Mouse (Mus musculus) adrenal gland, postnatal 25 days (tissue): ENCODE results near the gene Ly6g6d. TPM values are rescaled to one million over a fixed set of nuclear protein-coding genes. Genes with fewer than 3 reads are reported as not detected.

Source experiments
- DNase-seq: peaks from one replicate; pipeline ENCODE4 v3.0.0; 2021; ENCODE audit warnings: mixed read lengths
- total RNA-seq: library from RNA; stranded (reverse); gene quantifications from 2 replicates; pipeline ENCODE4 v1.2.3, GENCODE M21; 2021

The Ly6g6d gene
- total RNA-seq, 1 experiment from 2014 or later, result 1.5 TPM

- DNase-seq, result no peak
Measured at GRCm38 (mm10) chr17:35097164-35097655, 19.3 kb upstream of the Ly6g6d start.

DNA sequence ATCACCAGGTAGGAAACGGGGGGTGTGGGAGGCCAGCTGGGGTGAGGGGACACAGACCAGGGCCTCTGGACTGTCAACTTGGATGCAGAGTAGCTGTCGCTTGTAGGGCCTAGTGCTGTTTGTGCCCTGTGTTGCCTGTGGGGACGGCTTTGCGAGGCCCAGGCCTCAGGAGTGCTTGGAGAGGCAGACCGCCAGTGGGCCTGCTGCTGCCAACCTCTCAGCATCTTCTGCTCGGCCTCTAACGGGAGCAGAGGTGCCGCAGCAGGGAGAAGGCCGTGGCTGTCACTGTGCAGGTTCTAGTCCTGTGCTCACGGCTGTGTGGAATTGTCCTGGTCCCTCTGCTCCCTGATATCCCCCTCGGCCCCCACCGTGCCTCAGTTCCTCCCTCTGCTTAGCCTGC, 18.7 kb upstream of the Ly6g6d start:
- no peak for DNase-seq

GRCm38 (mm10) chr17:35094475-35095365, 16.9 kb upstream of the Ly6g6d start:
- DNase-seq, result no peak

DNA sequence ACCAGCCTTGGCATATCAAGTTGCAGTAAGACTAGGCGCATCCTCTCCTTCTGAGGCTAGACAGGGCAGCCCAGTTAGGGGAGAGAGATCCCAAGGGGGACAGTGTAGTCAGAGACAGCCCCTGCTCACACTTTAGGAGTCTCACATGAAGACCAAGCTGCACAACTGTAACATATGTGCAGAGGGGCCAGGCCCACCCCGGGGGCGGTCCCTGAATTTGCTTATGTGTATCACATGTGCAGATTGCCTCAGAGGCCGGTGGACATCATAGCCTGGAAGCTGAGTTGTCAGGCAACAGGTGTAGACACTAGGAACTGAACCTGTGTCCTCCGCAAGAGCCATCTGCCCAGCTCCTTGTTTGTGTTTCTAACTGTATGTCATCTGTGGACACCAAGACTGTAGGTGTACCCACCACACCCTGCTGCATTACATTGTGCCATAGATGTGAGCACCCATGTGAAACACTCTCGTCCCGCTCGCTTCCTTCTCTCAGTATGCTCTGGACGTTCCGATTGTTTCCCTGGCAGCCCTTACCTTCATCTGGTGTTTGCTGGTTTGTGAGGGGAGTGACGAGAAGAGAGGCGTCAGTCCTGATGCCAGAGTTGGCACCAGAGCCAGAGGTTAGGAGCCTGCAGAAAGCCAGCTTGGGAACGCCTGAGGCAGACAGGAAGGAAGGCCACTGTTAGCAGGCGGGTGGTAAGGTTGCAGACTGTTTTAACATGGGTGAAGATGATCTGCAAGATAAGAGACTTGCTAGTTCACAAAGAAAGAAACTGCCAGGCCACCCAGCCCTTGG, 14.7 kb upstream of the Ly6g6d start:
- DNase-seq, result no peak

DNA sequence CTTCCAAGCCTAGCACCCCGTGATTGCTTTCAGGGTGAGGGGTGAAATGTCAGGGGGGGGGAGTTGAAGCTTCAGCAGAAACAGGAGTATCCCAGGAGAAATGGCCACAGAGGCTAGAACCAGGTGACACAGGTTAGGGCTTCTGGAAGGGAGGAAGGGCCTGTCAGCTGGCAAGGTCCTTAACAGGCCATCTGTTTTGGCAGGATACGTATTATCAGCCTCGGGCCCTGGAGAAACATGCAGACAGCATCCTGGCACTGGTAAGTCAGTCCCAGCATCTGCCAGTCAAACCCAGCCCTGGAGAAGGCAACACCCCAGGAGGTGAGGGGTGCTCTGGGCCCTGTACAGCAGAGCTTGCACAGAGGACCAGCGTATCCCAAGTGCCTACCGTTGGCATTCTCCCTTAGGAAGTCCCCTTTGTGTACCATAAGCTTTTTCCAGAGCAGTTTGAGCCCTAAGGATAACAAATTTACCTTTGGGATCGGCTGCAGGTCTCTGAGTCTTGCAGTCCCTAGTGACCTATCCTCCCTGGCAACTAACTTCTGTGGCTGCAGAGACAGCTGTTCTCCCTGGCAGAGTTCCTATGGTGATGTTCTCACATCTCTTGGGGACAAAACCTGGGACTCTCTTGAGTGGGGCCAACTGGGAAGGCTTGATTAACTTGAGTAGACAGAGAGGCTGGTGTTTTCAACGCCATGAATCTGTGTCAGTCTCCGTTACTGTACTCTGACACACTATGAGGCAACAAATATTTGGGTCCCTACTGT, 12.5 kb upstream of the Ly6g6d start:
- DNase-seq, result peak; percentile 23

GRCm38 (mm10) chr17:35088825-35089644, 11.2 kb upstream of the Ly6g6d start, which contains the start of gene Abhd16a:
Gene Abhd16a, plus strand, starts transcription at chr17:35089263.
- peak; percentile 93 for DNase-seq

DNA sequence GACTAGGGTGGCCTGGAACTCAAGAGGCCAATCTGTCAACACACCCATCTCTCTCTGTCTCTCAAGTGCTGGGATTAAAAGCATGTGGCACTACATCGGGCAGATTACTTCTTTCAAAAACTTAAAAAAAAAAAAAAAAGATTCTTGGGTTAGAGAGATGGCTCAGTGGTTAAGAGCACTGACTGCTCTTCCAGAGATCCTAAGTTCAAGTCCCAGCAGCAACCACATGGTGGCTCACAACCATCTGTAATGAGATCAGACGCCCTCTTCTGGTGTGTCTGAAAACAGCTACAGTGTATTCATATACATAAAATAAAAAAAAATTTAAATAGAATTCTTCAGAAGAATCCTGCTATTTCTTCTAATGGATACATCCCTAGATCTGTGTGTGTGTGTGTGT, 10.3 kb upstream of the Ly6g6d start:
- no peak for DNase-seq

DNA sequence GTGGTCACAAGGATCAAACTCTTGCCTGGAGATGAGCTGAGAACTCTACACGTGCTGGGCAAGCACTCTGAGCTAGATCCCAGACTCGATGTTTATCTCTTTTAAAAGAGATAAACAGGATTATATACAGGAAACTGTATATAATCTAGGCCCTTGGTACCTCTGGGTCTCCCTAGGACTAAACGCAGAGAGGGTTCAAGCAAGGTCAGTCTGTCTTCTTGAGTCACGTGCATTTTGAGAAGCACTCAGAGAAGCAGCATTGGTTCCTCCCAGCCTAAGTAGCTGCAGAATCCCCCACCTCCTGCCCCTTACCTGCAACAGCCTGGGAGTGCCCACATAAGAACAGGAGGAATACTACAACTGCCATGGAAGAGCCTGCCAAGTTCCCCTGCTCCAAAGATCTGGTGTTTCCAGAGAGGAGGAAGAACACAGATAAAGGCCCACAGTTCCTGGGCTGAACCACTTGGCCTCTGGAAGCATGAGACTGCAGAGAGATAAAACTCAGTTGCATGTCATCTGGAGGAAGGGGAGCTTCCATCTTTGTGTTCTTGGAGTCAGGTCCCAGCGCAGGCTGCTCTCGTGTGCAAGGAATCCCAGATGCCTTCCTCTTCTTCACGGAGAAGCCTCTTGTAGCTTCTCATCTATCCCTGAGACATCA, 7.5 kb upstream of the Ly6g6d start, which contains the start of gene Ly6g6f:
Gene Ly6g6f (minus strand): TSS at position 403 of the 658 bp plus-strand sequence.
- no peak for DNase-seq

- DNase-seq, result no peak
Measured at GRCm38 (mm10) chr17:35083929-35084497, 6.1 kb upstream of the Ly6g6d start.

DNA sequence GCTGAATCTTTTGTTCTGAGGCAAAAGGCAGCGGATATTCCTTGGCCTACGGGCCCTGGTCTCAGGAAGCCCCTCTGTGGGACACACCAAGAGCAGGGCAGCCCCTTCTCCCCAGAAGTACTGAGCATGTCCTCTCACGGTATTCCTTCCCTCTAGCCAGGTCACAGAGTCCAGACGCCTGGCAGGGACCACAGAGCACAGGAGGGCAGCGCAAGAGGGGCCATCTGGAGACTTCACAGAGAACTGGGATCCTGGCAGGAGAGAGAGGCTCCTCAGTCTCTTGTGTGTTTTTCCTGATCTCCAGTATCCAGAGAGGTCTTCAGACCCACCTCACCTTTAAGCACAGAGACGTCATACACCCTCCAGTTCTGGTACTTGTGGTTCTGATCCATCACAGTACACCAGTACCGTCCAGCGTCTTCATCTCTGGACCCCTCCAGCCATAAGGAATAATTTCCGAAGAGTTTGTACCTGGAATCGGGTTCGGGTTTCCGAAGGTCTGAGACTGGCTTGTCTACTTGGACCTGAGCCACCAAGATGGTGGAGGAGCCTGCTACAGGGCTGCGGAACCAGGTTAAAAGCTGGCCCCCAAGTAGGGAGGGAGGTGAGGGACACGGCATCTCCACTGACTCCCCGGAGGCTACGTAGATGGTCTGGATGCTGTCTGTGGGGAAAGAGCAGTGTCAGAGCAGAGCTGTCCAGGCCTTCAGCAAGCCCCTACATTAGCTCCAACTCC, 5.1 kb upstream of the Ly6g6d start:
- no peak for DNase-seq

DNA sequence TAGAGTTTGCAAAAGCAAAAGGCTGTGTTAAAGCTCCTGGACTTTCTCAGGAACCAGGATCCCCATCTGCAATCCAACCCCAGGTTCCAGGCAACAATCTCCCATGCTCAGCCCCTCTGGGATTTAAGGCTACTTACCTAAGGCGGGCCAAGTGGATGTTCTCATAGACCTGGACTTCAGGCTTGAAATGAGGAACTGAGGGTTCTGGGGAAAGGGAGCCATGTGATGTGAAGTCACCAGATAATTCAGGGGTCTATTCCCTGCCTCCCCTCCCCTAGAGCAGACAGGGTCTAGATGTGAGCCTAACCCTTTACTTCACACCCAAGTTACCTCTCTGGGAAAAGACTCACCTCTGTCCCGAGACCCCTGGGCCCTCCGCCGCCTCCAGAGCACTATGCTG, 2.8 kb upstream of the Ly6g6d start:
- DNase-seq, result no peak

- DNase-seq, result no peak
Measured at GRCm38 (mm10) chr17:35080248-35080647, 2.4 kb upstream of the Ly6g6d start.

- no peak for DNase-seq
Measured at GRCm38 (mm10) chr17:35079778-35080177, 1.9 kb upstream of the Ly6g6d start.

DNA sequence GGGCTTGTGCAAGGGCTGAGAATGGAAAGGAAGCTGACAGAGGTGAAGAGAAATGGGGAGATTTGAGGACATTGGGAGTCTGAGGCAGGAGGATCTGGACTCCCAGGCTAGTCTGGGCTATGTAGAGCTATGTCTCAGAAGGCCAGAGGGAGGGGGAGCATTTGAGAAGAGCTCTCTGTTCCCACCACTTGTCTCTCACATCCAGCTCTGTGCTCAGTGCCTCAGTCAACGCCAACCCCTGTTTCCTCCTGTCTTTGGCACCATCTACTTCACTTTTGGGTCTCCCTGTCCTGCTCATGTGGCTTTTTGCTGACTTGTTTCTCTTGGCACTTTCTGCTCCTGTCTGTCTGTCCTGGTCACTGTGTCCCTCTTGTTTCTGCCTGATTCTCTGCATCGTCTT, 580 bp downstream of the Ly6g6d start:
- no peak for DNase-seq

DNA sequence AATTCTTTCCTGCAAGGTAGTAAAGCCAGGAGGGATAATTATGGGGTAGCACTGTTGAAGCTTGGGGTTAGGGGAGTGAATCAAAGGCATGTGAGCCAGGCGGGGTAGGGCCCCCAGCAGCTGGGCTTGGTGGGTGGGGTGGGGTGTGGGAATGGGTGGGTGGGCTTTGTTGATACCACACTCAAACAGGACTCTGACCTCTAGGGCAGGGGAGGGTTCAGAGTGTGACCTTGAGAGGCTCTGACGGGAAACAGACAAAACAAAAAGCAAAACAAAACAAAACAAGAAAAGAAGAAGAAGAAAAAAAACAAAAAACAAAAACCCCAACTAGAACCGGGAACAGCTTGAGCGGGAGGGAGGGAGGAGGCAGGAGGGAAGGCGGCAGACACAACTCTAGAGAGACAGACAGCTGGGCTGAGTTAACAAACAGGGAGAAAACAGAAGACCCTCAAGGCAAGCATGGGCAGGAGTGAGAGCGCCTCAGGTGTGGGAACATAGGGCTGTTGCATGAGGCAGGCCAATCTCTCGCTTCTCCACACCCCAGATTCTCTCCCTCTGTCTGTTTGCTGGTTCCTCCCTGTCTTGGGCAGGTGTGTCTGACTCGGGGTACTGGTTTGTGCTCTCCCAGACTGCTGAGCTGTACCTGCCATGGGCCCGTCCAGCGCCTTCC, 1.2 kb downstream of the Ly6g6d start, which contains the start of gene Ly6g6e:
Gene Ly6g6e (plus strand): TSS at position 396 of the 670 bp plus-strand sequence.
- DNase-seq, result no peak

DNA sequence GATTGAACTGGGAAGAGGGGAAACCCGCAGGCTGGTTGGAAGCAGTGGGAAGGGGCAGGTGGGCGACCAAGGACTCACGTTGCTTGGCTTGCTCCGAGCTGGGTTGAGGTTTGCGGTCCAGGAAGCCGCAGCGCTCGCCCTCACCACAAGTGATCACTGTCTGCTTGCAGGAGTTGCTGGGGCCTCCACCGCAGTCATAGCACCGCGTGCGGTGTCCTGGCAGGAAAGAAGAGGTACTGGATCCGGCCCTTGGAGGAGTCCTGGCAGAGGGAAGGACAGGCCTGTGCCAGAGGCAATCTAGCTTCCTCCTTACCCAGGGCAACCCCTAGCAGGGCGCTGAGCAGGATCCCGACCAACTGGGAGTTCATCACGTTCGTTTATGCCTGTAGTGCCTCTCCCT, 3.8 kb downstream of the Ly6g6d start:
- DNase-seq, result no peak

GRCm38 (mm10) chr17:35071454-35071853, 6.4 kb downstream of the Ly6g6d start:
- DNase-seq, result no peak

- DNase-seq, result no peak
Measured at GRCm38 (mm10) chr17:35070556-35071229, 7.2 kb downstream of the Ly6g6d start.
